Mouse (Mus musculus): ENCODE data around the gene Hist1h2ah.
"Not testable (repeated sequence)": the region's sequence is repeated elsewhere in the genome, so short reads cannot be mapped to it uniquely, and the experiment has no call there.

The Hist1h2ah gene

DNA sequence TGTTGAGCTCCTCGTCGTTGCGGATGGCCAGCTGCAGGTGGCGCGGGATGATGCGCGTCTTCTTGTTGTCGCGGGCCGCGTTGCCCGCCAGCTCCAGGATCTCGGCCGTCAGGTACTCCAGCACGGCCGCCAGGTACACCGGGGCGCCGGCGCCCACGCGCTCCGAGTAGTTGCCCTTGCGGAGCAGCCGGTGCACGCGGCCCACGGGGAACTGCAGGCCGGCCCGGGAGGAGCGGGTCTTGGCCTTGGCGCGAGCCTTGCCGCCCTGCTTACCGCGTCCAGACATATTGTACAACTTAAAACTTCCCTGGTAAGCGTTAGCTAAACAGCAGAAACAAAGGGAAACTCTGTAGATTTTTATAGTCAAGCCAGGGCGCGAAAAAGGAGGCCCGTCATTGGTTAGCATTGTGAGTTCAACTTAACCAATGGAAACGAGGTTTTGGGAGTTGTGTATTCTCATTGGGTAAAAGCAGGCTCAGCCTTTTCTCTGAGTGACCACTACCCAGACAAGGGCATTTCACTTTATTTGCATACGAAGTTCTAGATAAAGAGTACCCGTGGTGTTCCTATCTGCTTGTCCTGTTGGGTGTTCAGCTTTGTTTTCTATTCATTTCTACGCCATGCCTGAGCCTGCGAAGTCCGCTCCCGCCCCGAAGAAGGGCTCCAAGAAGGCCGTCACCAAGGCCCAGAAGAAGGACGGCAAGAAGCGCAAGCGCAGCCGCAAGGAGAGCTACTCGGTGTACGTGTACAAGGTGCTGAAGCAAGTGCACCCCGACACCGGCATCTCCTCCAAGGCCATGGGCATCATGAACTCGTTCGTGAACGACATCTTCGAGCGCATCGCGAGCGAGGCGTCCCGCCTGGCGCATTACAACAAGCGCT is at the start of gene Hist1h2ah, which contains the start of gene Hist1h2bk:
Gene Hist1h2ah, minus strand, starts transcription at position 302 of the 882 bp plus-strand sequence.
Gene Hist1h2bk, plus strand, starts transcription at position 604 of the 882 bp plus-strand sequence.
- peak; percentile 78 for DNase-seq (ENCODE audit: low read depth, low spot score)

DNA sequence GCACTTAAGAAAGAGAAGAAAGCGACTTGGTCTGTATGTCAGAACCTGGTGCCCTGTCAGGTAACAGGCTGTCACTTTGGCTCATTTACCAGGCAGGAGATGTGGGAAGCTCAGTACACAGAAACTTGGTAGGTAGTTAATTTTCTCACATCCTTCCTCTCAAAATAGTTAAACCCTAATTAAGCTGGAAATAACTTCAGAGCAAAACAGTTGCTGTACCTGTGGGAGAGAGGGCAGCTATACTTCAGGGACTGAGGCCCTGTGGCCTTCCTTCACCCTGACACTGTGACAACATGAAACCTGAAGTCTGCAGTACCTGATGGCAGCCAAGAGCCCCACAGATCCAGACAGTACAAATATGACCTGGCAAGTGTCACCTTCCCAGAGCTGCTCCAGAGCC is 48.8 kb upstream of the Hist1h2ah start, which contains the start of gene Vmn1r188:
Gene Vmn1r188, plus strand, starts transcription at position 301 of the 400 bp plus-strand sequence.
- DNase-seq (ENCODE audit: low read depth, low spot score): not testable (repeated sequence)

DNA sequence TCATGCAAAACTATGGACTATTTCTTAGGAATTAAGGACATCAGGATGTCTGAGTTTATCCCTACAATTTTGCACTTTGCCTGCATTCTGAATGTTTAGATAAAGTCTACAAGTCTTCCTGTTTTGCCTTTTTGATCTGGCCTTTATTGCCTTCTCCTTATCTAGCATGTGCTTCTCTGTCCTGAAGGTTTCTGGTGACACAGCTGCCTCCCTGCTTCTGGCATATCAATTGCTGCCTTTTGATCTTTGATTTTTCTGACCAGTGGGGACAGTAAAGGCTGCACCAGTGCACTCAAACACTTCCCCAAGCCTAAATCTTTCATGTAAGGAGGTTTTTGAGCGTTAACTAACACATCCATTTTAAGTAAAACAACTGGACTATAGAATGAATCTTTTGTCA is 28.1 kb upstream of the Hist1h2ah start:
- DNase-seq (ENCODE audit: low read depth, low spot score): no peak

DNA sequence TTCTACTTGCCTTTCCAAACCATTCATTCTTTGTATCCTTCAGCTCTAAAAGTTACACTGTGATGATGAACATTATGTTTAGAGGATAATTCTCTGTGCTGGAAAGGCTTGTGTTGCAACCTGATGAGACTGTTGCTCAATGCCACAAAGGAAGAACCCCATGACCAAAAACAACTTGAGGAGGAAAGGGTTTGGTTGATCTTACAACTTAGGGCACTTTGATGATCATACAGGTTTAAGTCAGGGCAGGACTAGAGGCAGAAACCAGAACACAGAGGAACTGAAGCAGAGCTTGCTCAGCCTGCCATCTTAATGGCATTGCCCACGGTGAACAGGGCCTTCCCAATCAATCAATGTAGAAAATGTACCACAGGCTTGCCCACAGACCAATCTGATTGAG is 26.1 kb upstream of the Hist1h2ah start:
- no peak for DNase-seq (ENCODE audit: low read depth, low spot score)

DNA sequence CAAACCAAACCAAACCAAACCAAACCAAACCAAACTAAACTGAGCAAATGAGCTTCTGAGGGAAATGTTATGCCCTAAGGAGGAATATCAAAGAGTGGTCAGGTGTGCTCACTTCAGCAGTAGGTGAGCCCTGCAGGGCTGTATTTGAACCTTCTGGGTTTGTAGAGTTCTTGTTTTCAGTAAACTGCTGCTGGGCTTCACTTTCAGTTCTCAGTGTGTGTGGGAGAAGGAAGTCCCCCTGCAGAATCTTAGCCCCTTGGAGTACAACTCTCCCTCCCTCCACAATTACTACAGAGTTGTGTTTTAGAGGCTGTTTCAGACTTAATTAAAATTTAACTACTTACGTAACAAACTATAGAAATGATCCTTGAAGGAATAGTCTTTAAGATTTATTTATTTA is 18.4 kb upstream of the Hist1h2ah start:
- DNase-seq (ENCODE audit: low read depth, low spot score): no peak

DNA sequence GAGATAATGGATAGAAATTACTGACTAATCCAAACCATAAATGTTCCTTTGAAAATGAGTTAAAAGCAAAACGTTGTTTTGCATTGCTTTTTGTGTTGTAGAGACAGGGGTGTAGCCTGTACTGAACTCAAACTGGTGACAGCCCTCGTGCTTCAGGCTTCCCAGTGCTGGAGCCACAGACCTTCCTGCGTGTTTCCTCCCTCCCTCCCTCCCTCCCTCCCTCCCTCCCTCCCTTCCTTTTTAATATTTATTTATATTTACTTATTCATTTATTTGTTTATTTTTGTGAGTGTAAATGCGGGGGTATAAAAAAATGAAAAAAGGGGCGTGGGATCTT is 16.1 kb upstream of the Hist1h2ah start:
- no peak for DNase-seq (ENCODE audit: low read depth, low spot score)

DNA sequence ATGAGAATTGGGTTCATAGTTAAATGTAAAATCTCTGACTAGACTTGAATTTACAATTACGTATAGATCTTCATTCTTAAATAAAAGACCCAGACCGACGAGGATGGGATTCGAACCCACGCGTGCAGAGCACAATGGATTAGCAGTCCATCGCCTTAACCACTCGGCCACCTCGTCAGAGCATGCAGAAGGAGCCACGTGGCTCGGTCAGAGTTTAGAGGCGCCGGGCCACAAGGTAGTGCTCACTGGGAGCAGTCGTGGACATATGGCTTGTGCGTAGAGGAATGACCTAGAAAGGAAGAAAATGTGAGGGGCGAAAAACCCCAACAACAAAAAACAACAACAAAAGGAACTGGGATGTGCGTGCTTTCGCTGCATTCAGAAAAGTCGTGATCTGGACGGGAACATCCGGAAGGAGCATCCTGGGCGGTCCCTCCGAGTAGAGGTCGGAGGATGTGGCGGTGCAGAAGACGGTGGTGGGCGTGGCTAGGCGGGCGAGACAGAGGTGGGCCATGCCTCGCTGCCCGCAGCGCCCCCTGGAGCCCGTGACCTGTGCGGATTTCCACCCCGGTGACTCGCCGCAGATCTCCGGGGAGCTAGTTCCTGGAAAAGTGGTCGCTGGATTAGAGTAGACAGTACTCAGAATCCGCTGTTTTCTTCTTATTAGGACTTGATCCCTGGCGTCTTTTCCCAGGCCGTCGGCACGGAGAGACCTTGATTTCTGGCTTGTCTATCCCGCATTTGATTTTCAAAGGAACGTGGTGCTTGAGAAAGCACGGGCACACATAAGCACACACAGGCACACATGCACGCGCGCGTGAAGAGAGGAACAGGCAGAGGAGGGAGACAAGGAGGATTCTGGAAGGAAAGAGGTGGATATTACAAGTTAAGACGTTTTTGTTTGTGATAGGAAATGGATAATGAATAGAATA is 15.5 kb upstream of the Hist1h2ah start:
- DNase-seq (ENCODE audit: low read depth, low spot score): peak; percentile 72

DNA sequence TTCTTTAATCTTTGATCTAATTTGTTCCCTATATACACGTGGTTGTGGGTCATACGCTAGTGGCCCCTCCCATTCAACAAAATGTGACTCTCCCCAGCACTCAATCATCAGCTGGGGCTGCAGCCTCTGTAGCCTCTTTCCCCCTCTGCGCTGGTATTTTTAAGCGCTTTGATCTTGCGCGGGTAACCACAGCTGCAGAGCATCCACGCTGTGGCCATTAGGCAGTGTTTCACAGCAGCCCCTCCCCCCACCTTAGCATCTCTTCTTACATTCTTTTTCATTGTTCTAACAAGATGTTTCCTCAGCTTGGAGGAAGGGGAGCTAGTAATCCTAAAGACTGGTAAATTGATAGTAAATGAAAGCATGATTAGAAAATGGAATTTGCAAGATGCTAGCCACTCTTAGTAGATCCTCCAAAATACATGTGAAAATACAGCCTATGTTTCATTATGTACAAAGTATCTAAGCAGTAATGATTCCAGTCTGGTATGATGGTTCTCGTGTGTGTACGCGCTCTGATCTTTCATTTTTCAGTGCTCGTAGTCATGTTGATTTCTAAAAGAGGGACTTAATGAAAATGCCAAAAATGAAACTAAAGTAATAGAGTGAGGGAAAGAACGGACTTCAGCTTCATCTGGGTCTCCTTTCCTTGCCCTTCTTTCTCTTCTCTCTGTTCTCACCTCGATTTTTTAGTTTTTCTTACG is 14.5 kb upstream of the Hist1h2ah start:
- no peak for DNase-seq (ENCODE audit: low read depth, low spot score)

DNA sequence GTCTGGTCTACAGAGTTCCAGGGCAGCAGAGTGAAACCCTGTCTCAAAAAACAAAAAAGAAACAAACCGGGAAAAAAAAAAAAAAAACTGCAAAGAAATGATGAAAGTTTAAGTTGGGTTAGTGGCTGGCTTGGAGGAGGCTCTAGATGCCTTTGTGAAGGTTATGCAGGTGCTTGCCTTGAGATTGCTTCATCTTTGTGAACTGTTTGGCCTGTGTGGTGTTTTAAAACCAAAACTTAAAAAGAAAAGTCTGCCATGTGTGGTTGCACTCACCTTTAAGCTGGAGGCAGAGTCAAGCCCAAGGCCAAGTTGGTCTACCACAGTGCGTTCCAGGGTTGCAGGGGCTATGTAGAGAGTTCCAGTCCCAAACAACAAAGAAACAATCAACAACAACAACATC is 13.7 kb upstream of the Hist1h2ah start:
- no peak for DNase-seq (ENCODE audit: low read depth, low spot score)

DNA sequence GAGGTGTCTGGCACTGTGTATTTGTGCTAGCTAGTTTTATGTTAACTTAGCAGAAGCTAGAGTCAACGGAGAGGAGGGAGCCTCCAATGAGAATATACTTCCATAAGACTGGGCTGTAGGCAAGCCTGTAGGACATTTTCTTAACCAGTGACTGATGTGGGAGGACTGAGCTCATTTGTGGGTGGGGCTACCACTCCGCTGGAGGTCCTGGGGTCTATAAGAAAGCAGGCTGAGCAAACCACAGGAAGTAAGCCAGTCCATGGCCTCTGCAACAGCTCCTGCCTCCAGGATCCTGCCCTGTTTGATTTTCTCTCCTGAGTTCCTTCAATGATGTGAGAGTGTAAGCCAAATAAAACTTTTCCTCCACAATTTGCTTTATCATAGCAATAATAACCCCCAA is 9.9 kb upstream of the Hist1h2ah start:
- DNase-seq (ENCODE audit: low read depth, low spot score): no peak

DNA sequence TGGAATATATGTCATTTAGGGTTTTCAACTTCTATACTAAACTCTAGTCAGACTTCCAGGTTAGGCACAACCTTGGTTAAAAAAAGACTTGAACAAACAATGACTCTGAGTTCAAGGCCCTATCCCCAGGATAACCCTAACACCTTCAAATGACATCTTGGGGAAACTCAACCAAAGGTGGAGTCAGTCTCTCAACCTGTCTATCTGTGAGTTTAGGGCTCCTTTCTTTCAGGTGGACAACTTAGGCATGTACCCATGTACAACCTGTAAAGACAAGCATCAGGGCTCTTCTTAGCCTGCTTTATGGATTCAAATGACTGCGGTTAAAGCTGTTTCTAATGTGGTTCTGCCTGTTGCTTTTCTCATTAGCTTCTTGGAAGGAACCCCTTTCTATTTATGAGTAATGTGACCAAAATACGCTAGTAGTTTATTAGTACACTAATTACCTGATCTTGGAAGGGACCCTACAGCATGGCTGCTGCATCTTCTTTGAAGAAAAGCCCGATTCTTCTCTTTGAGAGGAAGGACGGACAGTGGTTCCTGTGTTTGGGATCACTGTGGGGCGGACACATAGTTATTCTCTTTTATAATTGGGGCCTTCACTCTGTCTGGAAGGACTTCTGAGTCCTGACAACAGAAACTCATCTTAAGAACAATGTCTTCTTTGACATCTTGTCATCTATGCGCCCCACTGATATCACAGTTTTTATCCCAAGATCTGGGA is 9.2 kb upstream of the Hist1h2ah start:
- no peak for DNase-seq (ENCODE audit: low read depth, low spot score)

DNA sequence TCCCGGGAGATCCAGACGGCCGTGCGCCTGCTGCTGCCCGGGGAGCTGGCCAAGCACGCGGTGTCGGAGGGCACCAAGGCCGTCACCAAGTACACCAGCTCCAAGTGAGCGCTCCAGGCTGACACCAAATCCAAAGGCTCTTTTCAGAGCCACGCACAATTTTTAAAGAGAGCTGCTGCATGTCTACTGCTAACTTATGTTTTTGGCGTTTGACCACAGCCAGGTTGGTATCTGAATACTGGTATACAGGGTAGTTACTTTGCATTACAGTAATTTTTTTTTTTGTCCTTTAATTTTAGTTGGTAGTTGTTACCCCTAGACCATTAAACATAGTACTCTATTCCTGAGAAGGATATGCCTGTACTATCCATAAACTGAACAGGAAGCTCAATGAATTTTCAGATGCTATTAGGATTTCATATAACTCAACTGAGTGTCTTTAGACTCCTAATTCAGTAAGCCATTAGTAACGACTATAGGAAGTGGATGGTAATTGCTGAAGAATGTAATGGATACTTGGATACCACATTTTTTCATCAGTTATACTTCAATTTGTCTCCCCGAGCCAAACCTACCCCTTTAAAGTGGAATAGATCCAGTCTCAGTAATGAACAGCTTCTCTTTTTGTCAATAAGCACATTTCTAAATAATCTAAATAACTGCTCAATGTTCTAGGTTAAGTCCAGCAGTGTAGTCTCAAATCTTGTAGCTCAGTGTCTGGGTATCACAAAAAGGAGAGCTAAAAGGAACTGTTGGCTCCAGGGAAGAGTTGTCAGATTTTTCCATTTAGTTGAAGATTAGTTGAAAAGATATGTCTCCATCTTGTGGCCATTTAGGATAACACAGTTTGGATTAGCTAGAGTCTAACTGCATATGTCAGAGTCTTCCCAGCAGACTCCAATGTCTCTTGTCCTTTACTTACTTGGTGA is 8.4 kb upstream of the Hist1h2ah start:
- no peak for DNase-seq (ENCODE audit: low read depth, low spot score)

DNA sequence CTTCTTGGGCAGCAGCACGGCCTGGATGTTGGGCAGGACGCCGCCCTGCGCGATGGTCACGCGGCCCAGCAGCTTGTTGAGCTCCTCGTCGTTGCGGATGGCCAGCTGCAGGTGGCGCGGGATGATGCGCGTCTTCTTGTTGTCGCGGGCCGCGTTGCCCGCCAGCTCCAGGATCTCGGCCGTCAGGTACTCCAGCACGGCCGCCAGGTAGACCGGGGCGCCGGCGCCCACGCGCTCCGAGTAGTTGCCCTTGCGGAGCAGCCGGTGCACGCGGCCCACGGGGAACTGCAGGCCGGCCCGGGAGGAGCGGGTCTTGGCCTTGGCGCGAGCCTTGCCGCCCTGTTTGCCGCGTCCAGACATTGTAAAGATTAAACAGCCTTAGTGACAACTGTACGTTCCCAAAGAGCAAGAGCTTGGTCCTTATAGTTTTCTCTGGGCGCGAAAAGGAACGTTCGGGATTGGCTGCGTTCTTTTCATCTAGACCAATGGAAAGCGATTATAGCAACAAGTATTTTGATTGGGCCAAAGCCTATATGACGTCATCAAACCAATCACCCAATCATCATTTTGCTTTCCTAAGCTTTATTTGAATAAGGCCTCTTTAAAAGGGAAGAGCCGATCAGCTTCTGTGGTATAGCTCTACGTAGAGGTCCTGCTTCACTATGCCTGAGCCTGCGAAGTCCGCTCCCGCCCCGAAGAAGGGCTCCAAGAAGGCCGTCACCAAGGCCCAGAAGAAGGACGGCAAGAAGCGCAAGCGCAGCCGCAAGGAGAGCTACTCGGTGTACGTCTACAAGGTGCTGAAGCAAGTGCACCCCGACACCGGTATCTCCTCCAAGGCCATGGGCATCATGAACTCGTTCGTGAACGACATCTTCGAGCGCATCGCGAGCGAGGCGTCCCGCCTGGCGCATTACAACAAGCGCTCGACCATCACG is 7.5 kb upstream of the Hist1h2ah start, which contains the start of the genes Hist1h2ag and Hist1h2bj:
Gene Hist1h2ag, minus strand, starts transcription at position 377 of the 935 bp plus-strand sequence.
Gene Hist1h2bj, plus strand, starts transcription at position 647 of the 935 bp plus-strand sequence.
- peak; percentile 99 for DNase-seq (ENCODE audit: low read depth, low spot score)

DNA sequence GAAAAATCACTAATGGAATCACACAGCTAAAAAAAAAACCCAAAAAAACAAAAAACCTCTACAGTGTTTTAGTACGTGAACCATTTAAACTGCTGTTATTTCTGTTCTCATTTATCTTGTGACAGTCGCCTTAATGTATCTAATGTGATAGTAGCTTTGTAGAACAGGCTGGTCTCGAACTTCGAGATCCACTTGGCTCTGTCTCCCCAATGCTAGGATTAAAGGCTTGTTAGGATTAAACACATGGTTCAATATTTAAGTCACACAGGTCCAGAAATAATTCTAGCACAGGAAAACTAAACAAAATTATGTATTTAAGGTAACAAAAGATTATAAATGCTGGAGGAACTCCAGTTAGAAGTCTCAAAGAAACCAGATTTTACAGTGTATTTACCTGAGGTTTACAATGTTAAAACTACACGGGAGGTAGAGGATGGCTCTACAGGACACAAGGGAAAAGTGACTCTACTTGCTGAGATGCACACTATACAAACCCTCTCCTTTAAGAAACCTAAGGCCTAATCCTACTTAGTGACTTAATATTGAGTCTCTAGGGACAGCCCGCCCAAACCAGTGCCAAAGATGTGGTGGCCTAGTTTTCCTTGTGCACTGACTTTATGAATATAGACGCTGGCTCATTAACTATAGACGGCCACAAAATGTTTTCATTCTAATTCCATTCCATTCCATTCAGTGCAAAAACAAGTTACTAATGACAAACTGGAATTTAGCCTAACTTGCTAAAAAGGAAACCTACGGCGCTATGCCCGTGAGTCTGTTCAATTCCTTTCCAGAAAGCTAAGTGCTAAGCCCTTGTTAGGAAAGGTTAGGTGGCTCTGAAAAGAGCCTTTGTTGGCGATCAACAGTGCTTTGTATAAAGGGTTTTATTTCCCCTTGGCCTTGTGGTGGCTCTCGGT is 6.5 kb upstream of the Hist1h2ah start:
- no peak for DNase-seq (ENCODE audit: low read depth, low spot score)

DNA sequence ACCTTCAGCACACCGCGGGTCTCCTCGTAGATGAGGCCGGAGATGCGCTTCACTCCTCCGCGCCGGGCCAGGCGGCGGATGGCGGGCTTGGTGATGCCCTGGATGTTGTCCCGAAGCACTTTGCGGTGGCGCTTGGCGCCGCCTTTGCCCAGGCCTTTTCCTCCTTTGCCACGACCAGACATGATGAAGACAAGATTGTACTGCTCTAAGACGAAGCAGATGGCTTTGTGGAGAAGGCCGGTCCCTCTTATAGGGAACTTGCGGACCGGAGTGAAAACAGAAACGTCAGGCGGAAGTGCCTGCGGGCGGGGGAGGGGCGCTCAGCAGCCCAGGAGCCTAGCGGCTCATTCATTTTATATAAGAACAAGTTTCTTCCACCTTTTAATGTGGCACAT is 5.8 kb upstream of the Hist1h2ah start, which contains the start of gene Hist1h4i:
Gene Hist1h4i, minus strand, starts transcription at position 221 of the 395 bp plus-strand sequence.
- DNase-seq (ENCODE audit: low read depth, low spot score): peak; percentile 89

DNA sequence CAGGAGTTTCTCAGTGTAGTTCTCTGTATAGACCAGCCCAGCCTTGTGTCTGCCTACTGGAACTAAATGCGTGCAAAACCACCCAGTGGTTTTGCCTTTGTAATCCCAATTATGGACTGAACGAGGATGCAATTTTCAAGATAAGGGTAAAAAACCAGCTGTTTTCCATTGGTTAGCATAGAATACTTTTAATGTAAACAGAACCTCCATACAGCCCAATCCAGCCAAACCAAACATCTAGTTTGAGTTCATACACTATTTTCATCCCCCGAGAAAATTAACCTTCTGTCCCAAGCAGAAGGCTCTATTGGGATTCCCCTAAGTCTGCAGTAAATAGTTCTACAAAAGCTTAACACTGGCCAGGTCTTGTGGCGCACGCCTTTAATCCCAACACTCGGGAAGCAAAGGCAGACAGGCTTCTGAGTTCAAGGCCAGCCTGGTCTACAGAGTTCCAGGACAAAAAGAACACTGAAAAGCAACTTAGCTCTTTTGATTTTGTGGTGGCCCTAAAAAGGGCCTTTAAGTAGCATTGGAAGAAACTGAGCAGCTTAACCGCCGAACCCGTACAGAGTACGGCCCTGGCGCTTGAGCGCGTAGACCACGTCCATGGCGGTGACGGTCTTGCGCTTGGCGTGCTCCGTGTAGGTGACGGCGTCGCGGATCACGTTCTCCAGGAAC is 5.2 kb upstream of the Hist1h2ah start:
- no peak for DNase-seq (ENCODE audit: low read depth, low spot score)

DNA sequence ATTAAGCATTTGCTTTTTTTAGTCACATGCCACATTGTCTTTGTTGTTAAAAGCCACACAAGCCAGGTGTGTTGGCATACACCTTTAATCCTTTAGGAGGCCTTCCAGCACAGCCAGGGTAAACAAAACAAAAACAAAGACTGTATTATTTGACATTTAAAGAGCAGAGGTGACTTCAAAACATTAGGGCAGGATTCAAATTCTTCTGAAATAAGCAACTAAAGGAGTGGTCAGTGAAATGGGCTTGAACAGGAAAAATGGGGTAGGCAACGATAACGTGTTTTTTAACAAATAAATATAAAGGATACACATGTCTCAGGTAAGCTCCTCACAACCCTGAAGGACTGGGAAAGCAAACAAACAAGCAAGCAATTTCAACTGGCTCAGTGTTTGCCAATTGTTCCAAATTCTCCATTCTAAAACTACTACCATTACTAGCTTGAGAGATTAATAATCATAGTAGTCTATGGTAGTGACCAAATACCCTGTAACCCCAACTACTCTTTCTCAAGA is 4.6 kb upstream of the Hist1h2ah start:
- no peak for DNase-seq (ENCODE audit: low read depth, low spot score)
